Mouse (Mus musculus) limb, embryonic 10.5 days (tissue): ENCODE measurements at regions not wholly inside any gene's neighbourhood (a gene's known extent, or its start where the extent isn't known, plus 50 kb on each side); places are given as distances from the start of the nearest gene placed in this dataset.

ENCODE experiments used
- DNase-seq: peaks from one replicate; pipeline ENCODE4 v3.0.0-alpha.2; 2017; ENCODE audit warnings: low spot score
- H3K27ac ChIP-seq: fragments of 300-500 bp; sonication (generic); 2 replicates; pipeline ENCODE4 v1.5.1; 2016; ENCODE audit warnings: mild to moderate bottlenecking
- H3K27me3 ChIP-seq: fragments of 300-500 bp; sonication (generic); 2 replicates; pipeline ENCODE4 v1.6.1; 2016; ENCODE audit warnings: low read depth, mild to moderate bottlenecking; ENCODE audit not compliant: poor library complexity, severe bottlenecking
- H3K36me3 ChIP-seq: fragments of 300-500 bp; sonication (generic); 2 replicates; pipeline ENCODE4 v1.6.1; 2016; ENCODE audit warnings: mild to moderate bottlenecking, moderate library complexity
- H3K4me1 ChIP-seq: fragments of 300-500 bp; sonication (generic); 2 replicates; pipeline ENCODE4 v1.6.1; 2016
- H3K4me3 ChIP-seq: fragments of 300-500 bp; sonication (generic); 2 replicates; pipeline ENCODE4 v1.5.1; 2016; ENCODE audit warnings: mild to moderate bottlenecking, moderate library complexity
- H3K9me3 ChIP-seq: fragments of 300-500 bp; sonication (generic); replicated peaks from 2 replicates; pipeline ENCODE4 v1.6.1; 2016; ENCODE audit warnings: mild to moderate bottlenecking
- WGBS: fragments of 180-500 bp; shearing (Covaris S2); methylation state at CpG from one replicate; pipeline ENCODE4 v1.1.7; 2016; 5-methylcytosine and 5-hydroxymethylcytosine counted together

GRCm38 (mm10) chr16:74520501-74520900 lies 108.9 kb upstream of the Robo2 start:
- no peaks in the 10 kb centered on the region for H3K4me1 ChIP-seq
- no peak overlapping the region for H3K27ac ChIP-seq
- no peaks in the 10 kb centered on the region for H3K9me3 ChIP-seq
- H3K27me3 ChIP-seq = no peaks in the 10 kb centered on the region
- WGBS = 82% methylated on average over 4 of the region's 4 CpGs
- no peak overlapping the region for H3K4me3 ChIP-seq
- no peak for DNase-seq
- no peaks in the 10 kb centered on the region for H3K36me3 ChIP-seq

- WGBS = 95% methylated on average over 1 of the region's 1 CpGs
These were observed 106.3 kb upstream of the Robo2 start for GRCm38 (mm10) chr16:74517888-74518287.

GRCm38 (mm10) chr16:74517374-74517773 lies 105.7 kb upstream of the Robo2 start:
- 97% methylated on average over 4 of the region's 4 CpGs for WGBS
- Histone ChIP-seq H3K27me3 (no peaks in the 10 kb centered on the region), H3K4me1 (peaks cover 5% of the 10 kb centered on the region), H3K4me3 (no peak overlapping the region), H3K9me3 (no peaks in the 10 kb centered on the region), H3K36me3 (no peaks in the 10 kb centered on the region), H3K27ac (no peak overlapping the region)
- no peak for DNase-seq

More at GRCm38 (mm10) chr16:74517888-74518287, 106.3 kb upstream of the Robo2 start:
- Histone ChIP-seq H3K4me3 (no peak overlapping the region), H3K27me3 (no peaks in the 10 kb centered on the region), H3K36me3 (no peaks in the 10 kb centered on the region), H3K4me1 (peaks cover 5% of the 10 kb centered on the region), H3K9me3 (no peaks in the 10 kb centered on the region), H3K27ac (no peak overlapping the region)
- no peak for DNase-seq

GRCm38 (mm10) chr16:74514481-74514880 lies 102.9 kb upstream of the Robo2 start:
- Histone ChIP-seq H3K4me3 (no peak overlapping the region), H3K9me3 (no peaks in the 10 kb centered on the region), H3K4me1 (peaks cover 5% of the 10 kb centered on the region), H3K27ac (no peak overlapping the region), H3K27me3 (no peaks in the 10 kb centered on the region), H3K36me3 (no peaks in the 10 kb centered on the region)
- WGBS = 19% methylated on average over 4 of the region's 4 CpGs
- no peak for DNase-seq

- H3K4me3 ChIP-seq = no peak overlapping the region
- H3K9me3 ChIP-seq = no peaks in the 10 kb centered on the region
- no peaks in the 10 kb centered on the region for H3K36me3 ChIP-seq
- H3K27ac ChIP-seq = no peak overlapping the region
- H3K4me1 ChIP-seq = peaks cover 20% of the 10 kb centered on the region
- 95% methylated on average over 1 of the region's 1 CpGs for WGBS
- H3K27me3 ChIP-seq = no peaks in the 10 kb centered on the region
- no peak for DNase-seq
These were observed 98.8 kb upstream of the Robo2 start for GRCm38 (mm10) chr16:74510383-74510782.

- DNase-seq = no peak
- WGBS = 88% methylated on average over 2 of the region's 2 CpGs
These were observed 97.9 kb upstream of the Robo2 start for GRCm38 (mm10) chr16:74509489-74509888.

GRCm38 (mm10) chr16:74506719-74507118 lies 95.1 kb upstream of the Robo2 start:
- no peak overlapping the region for H3K4me3 ChIP-seq
- H3K27me3 ChIP-seq = no peaks in the 10 kb centered on the region
- no peaks in the 10 kb centered on the region for H3K9me3 ChIP-seq
- H3K4me1 ChIP-seq = peaks cover 25% of the 10 kb centered on the region
- no peak for DNase-seq
- peak overlapping the region; percentile 61; the same call in 1 of the 2 replicates for H3K27ac ChIP-seq
- no peaks in the 10 kb centered on the region for H3K36me3 ChIP-seq

More at GRCm38 (mm10) chr16:74509489-74509888, 97.9 kb upstream of the Robo2 start:
- Histone ChIP-seq H3K36me3 (no peaks in the 10 kb centered on the region), H3K9me3 (no peaks in the 10 kb centered on the region), H3K27me3 (no peaks in the 10 kb centered on the region), H3K4me3 (no peak overlapping the region), H3K27ac (no peak overlapping the region), H3K4me1 (peaks cover 27% of the 10 kb centered on the region)

- no peaks in the 10 kb centered on the region for H3K27me3 ChIP-seq
- no peaks in the 10 kb centered on the region for H3K36me3 ChIP-seq
- 40% methylated on average over 6 of the region's 6 CpGs for WGBS
- H3K4me3 ChIP-seq = no peak overlapping the region
- no peaks in the 10 kb centered on the region for H3K9me3 ChIP-seq
- H3K4me1 ChIP-seq = peaks cover 25% of the 10 kb centered on the region
- H3K27ac ChIP-seq = no peak overlapping the region; the same call in 1 of the 2 replicates
- DNase-seq = no peak
These were observed 94.6 kb upstream of the Robo2 start for GRCm38 (mm10) chr16:74506173-74506709.

- Histone ChIP-seq H3K9me3 (no peaks in the 10 kb centered on the region), H3K4me3 (no peak overlapping the region), H3K36me3 (no peaks in the 10 kb centered on the region), H3K27me3 (no peaks in the 10 kb centered on the region), H3K4me1 (peaks cover 25% of the 10 kb centered on the region), H3K27ac (no peak overlapping the region)
- WGBS = 63% methylated on average over 5 of the region's 5 CpGs
- no peak for DNase-seq
These were observed 92.8 kb upstream of the Robo2 start for GRCm38 (mm10) chr16:74504426-74504825.

- H3K36me3 ChIP-seq = no peaks in the 10 kb centered on the region
These were observed 89.1 kb upstream of the Robo2 start for GRCm38 (mm10) chr16:74500687-74501086.

GRCm38 (mm10) chr16:74467745-74468420 lies 56.3 kb upstream of the Robo2 start:
- Histone ChIP-seq H3K27ac (no peak overlapping the region), H3K27me3 (no peaks in the 10 kb centered on the region), H3K4me3 (no peak overlapping the region), H3K9me3 (no peaks in the 10 kb centered on the region), H3K36me3 (no peaks in the 10 kb centered on the region), H3K4me1 (peaks cover 20% of the 10 kb centered on the region)
- WGBS = 79% methylated on average over 6 of the region's 6 CpGs
- DNase-seq = no peak

More at GRCm38 (mm10) chr16:74500687-74501086, 89.1 kb upstream of the Robo2 start:
- Histone ChIP-seq H3K27ac (no peak overlapping the region), H3K4me3 (no peak overlapping the region), H3K4me1 (peaks cover 13% of the 10 kb centered on the region), H3K9me3 (no peaks in the 10 kb centered on the region), H3K27me3 (no peaks in the 10 kb centered on the region)
- DNase-seq = no peak
- WGBS = 89% methylated on average over 3 of the region's 3 CpGs

GRCm38 (mm10) chr16:74467159-74467558 lies 55.5 kb upstream of the Robo2 start:
- DNase-seq = no peak
- no peaks in the 10 kb centered on the region for H3K36me3 ChIP-seq
- H3K27me3 ChIP-seq = no peaks in the 10 kb centered on the region
- no peak overlapping the region for H3K27ac ChIP-seq
- H3K4me1 ChIP-seq = peaks cover 20% of the 10 kb centered on the region
- no peak overlapping the region for H3K4me3 ChIP-seq
- WGBS = 92% methylated on average over 7 of the region's 7 CpGs
- no peaks in the 10 kb centered on the region for H3K9me3 ChIP-seq

- Histone ChIP-seq H3K36me3 (no peaks in the 10 kb centered on the region), H3K9me3 (no peaks in the 10 kb centered on the region), H3K4me1 (peaks cover 20% of the 10 kb centered on the region), H3K4me3 (no peak overlapping the region), H3K27me3 (no peaks in the 10 kb centered on the region), H3K27ac (no peak overlapping the region)
- WGBS = 30% methylated on average over 2 of the region's 2 CpGs
- DNase-seq = no peak
These were observed 53.2 kb upstream of the Robo2 start for GRCm38 (mm10) chr16:74464835-74465234.
